Mouse (Mus musculus) lung, postnatal 0 days (tissue): ENCODE measurements around the gene Map6.

Experiments used
- CTCF ChIP-seq: IDR thresholded peaks from 2 replicates; pipeline ENCODE4 v1.5.1; 2016; ENCODE audit warnings: antibody characterized with exemption, mild to moderate bottlenecking
- EP300 ChIP-seq: IDR thresholded peaks from 2 replicates; pipeline ENCODE4 v1.6.1; 2016; ENCODE audit warnings: antibody characterized with exemption, mild to moderate bottlenecking, control low read depth

DNA sequence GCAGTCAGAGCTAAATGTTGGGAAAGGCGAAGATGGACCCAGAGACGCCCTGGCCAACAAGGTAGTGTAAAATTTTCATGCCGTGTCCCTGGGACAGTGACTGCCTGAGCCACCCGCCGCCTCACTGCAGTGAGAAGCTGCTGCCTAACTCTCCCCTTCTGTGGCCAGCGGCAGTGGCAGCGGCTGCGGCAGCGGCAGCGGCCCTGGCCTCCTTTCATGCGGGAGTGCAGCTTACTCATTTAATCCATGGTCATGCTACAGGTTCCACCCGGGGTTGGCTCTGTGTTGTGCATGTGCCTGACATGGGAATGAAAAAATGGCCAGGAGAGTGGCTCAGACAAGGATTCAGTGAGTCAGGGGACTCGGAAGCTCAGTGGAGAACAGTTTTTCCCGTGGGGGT, 53.3 kb downstream of the Map6 start:
- TF ChIP-seq CTCF (no peak), EP300 (no peak)
